Mouse (Mus musculus): ENCODE results near the gene Il18r1.

DNA sequence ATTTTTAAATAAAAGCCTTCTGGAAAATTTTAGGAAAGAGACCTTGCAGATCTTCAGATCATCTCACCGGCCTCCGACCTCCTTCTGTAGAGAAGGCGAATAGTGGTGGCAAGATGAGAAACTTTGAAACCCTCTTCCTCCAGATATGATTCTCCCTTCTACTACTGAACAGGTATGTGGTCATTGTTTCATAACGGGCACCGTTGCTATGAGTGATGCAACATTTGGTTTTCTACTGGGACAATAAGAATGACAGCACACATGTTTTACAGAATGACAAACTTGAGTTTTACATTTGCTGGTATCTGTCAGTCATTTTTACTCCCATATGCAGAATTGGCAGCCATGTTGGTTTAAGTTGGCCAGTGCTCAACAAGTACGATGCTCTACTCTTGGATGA is 51.0 kb downstream of the Il18r1 start:
- TF ChIP-seq CTCF (IDR thresholded peaks at IDR 0.05; ENCODE audit: borderline replicate concordance, control insufficient read depth, extremely low read depth, insufficient read depth, low read length, poor library complexity) (no peak), POLR2A (IDR thresholded peaks at IDR 0.05; ENCODE audit: control insufficient read depth, extremely low read depth, insufficient read depth, low read length, poor library complexity) (no peak)

All from thymus, adult 2 months (tissue).